In genomic region chr7:44870614-44871013, GRCm38 (mm10) we compare ENCODE assay signal across 8 mouse cellular contexts. TPM values are rescaled to one million over a fixed set of nuclear protein-coding genes. Genes with fewer than 3 reads are reported as not detected.
A peak's percentile ranks its signal among the peaks of the same experiment; 100 is the strongest.
DNase-seq lines count a peak whose midpoint lies in the region; ATAC-seq and TF ChIP-seq lines count a peak whose summit lies in the region.

No protein-coding gene starts in this region.

- ATAC-seq in lung, embryonic 16.5 days (ENCODE audit: low read depth) = no peak
- ATAC-seq in limb, embryonic 14.5 days (ENCODE audit: low FRiP score, low read depth) = no peak

- peak overlapping the region; percentile 100 for H3K27ac ChIP-seq in lung, embryonic 16.5 days (ENCODE audit: low read length)
- peak overlapping the region; percentile 100 for H3K27ac ChIP-seq in limb, embryonic 14.5 days (replicated peaks; ENCODE audit: low read depth, low read length)
- 0 out of 2 replicates have a peak overlapping the region, but pooled peaks have one; percentile 44 for H3K27ac ChIP-seq in olfactory bulb, adult 2 months (ENCODE audit: insufficient read depth, low read depth, low read length)

- peak; percentile 58 for DNase-seq in cerebellum, adult 11-12 months
- no peak for DNase-seq in cerebellum, postnatal 36 days
- DNase-seq in lung, postnatal 36 days = no peak
- DNase-seq in limb, embryonic 14.5 days (ENCODE audit: low spot score) = no peak
- DNase-seq in cerebellum, adult 9-11 months = no peak
- DNase-seq in spleen, adult 12 weeks (ENCODE audit: low spot score) = no peak

- no peaks in the 10 kb centered on the region for H3K27me3 ChIP-seq in lung, embryonic 16.5 days (ENCODE audit: control insufficient read depth, insufficient read depth, low read depth, low read length)
- H3K27me3 ChIP-seq in limb, embryonic 14.5 days (ENCODE audit: control insufficient read depth, insufficient read depth, low read length) = no peaks in the 10 kb centered on the region

- H3K4me2 ChIP-seq in lung, embryonic 16.5 days (ENCODE audit: low read depth, low read length) = peak overlapping the region; percentile 65
- peak overlapping the region; percentile 94 for H3K4me2 ChIP-seq in limb, embryonic 14.5 days (replicated peaks; ENCODE audit: low read depth, low read length, severe bottlenecking)

- H3K9me3 ChIP-seq in lung, embryonic 16.5 days (ENCODE audit: control insufficient read depth, low read length) = no peaks in the 10 kb centered on the region
- no peaks in the 10 kb centered on the region for H3K9me3 ChIP-seq in limb, embryonic 14.5 days (ENCODE audit: control insufficient read depth, low read length)

- 80% methylated on average over 6 of the region's 6 CpGs for WGBS in lung, embryonic 16.5 days
- 67% methylated on average over 6 of the region's 6 CpGs for whole genome bisulfite sequencing in limb, embryonic 14.5 days
- 76% methylated on average over 6 of the region's 6 CpGs for WGBS in olfactory bulb, adult 2 months

- H3K9ac ChIP-seq in lung, embryonic 16.5 days (ENCODE audit: low read length) = peak overlapping the region; percentile 100
- H3K9ac ChIP-seq in limb, embryonic 14.5 days (ENCODE audit: low read depth, low read length, severe bottlenecking) = peak overlapping the region; percentile 100; the same call in 1 of the 2 replicates

- H3K36me3 ChIP-seq in lung, embryonic 16.5 days (ENCODE audit: control insufficient read depth, insufficient read depth, low read length) = 0 out of 2 replicates have a peak, but pooled peaks cover 2% of the 10 kb centered on the region
- H3K36me3 ChIP-seq in limb, embryonic 14.5 days (ENCODE audit: control insufficient read depth, insufficient read depth, low read length) = peaks cover 16% of the 10 kb centered on the region

- peak overlapping the region; percentile 96 for H3K4me3 ChIP-seq in lung, embryonic 16.5 days (ENCODE audit: low read length)
- H3K4me3 ChIP-seq in limb, embryonic 14.5 days (replicated peaks; ENCODE audit: low read length) = peak overlapping the region; percentile 98
- no peak overlapping the region for H3K4me3 ChIP-seq in olfactory bulb, adult 2 months (ENCODE audit: insufficient read depth, low read depth, low read length)

- H3K4me1 ChIP-seq in lung, embryonic 16.5 days (replicated peaks; ENCODE audit: control insufficient read depth, insufficient read depth, low read length) = peaks cover 40% of the 10 kb centered on the region
- peaks cover 35% of the 10 kb centered on the region for H3K4me1 ChIP-seq in limb, embryonic 14.5 days (ENCODE audit: control insufficient read depth, insufficient read depth, low read length)
- peaks cover 28% of the 10 kb centered on the region for H3K4me1 ChIP-seq in olfactory bulb, adult 2 months (ENCODE audit: control insufficient read depth, insufficient read depth, low read length)

- TF ChIP-seq POLR2A in limb, embryonic 14.5 days (IDR thresholded peaks at IDR 0.05; ENCODE audit: borderline replicate concordance, extremely low read depth, insufficient read depth, insufficient read length) = no peak
- no peak for TF ChIP-seq POLR2A in olfactory bulb, adult 2 months (IDR thresholded peaks at IDR 0.05; ENCODE audit: insufficient read depth, low read depth, low read length)

- no peak for TF ChIP-seq CTCF in olfactory bulb, adult 2 months (IDR thresholded peaks at IDR 0.05; ENCODE audit: insufficient read depth, low read depth, low read length)

RNA-seq across cellular contexts. Expression of gene Ptov1, which starts 1.0 kb away (rescaled TPM):
- 302 and 307 TPM in 2 replicates for polyA plus RNA-seq in lung, embryonic 16.5 days (2015; fragmentation: Nextera tagmentation; extraction: Ambion mirVana)
- polyA plus RNA-seq in limb, embryonic 14.5 days (2012; rRNA removed) = 751 and 1,065 TPM in 2 replicates
- polyA plus RNA-seq in limb, embryonic 14.5 days (2014; fragmentation: Nextera tagmentation; extraction: Ambion mirVana) = 471 and 513 TPM in 2 replicates
- not detected in 2 replicates for polyA plus RNA-seq in olfactory bulb, adult 2 months (2012; ENCODE audit: insufficient read depth, insufficient read length, low replicate concordance, missing spikeins)

RNA-seq across cellular contexts. Expression of gene Pnkp, which starts 13.7 kb away (rescaled TPM):
- 38.0 and 39.0 TPM in 2 replicates for polyA plus RNA-seq in lung, embryonic 16.5 days (2015; fragmentation: Nextera tagmentation; extraction: Ambion mirVana)
- 28.7 and 32.0 TPM in 2 replicates for polyA plus RNA-seq in limb, embryonic 14.5 days (2012; rRNA removed)
- polyA plus RNA-seq in limb, embryonic 14.5 days (2014; fragmentation: Nextera tagmentation; extraction: Ambion mirVana) = 23.8 and 26.6 TPM in 2 replicates
- not detected in 2 replicates for polyA plus RNA-seq in olfactory bulb, adult 2 months (2012; ENCODE audit: insufficient read depth, insufficient read length, low replicate concordance, missing spikeins)

RNA-seq across cellular contexts. Expression of gene Tbc1d17, which starts 21.7 kb away (rescaled TPM):
- 83.7 and 84.4 TPM in 2 replicates for polyA plus RNA-seq in lung, embryonic 16.5 days (2015; fragmentation: Nextera tagmentation; extraction: Ambion mirVana)
- 86.0 and 103 TPM in 2 replicates for polyA plus RNA-seq in limb, embryonic 14.5 days (2012; rRNA removed)
- polyA plus RNA-seq in limb, embryonic 14.5 days (2014; fragmentation: Nextera tagmentation; extraction: Ambion mirVana) = 76.0 and 81.7 TPM in 2 replicates
- not detected in 2 replicates for polyA plus RNA-seq in olfactory bulb, adult 2 months (2012; ENCODE audit: insufficient read depth, insufficient read length, low replicate concordance, missing spikeins)

RNA-seq across cellular contexts. Expression of gene Akt1s1, which starts 21.8 kb away (rescaled TPM):
- polyA plus RNA-seq in lung, embryonic 16.5 days (2015; fragmentation: Nextera tagmentation; extraction: Ambion mirVana) = 92.3 and 95.6 TPM in 2 replicates
- polyA plus RNA-seq in limb, embryonic 14.5 days (2012; rRNA removed) = 179 and 270 TPM in 2 replicates
- 66.1 and 70.5 TPM in 2 replicates for polyA plus RNA-seq in limb, embryonic 14.5 days (2014; fragmentation: Nextera tagmentation; extraction: Ambion mirVana)
- not detected in 2 replicates for polyA plus RNA-seq in olfactory bulb, adult 2 months (2012; ENCODE audit: insufficient read depth, insufficient read length, low replicate concordance, missing spikeins)

RNA-seq across cellular contexts. Expression of gene Med25, which starts 21.9 kb away (rescaled TPM):
- 97.3 and 102 TPM in 2 replicates for polyA plus RNA-seq in lung, embryonic 16.5 days (2015; fragmentation: Nextera tagmentation; extraction: Ambion mirVana)
- 142 and 181 TPM in 2 replicates for polyA plus RNA-seq in limb, embryonic 14.5 days (2012; rRNA removed)
- 69.1 and 73.5 TPM in 2 replicates for polyA plus RNA-seq in limb, embryonic 14.5 days (2014; fragmentation: Nextera tagmentation; extraction: Ambion mirVana)
- polyA plus RNA-seq in olfactory bulb, adult 2 months (2012; ENCODE audit: insufficient read depth, insufficient read length, low replicate concordance, missing spikeins) = not detected in 2 replicates

Comparison
In these comparisons a context has a peak if more than half of its experiments do, and no peak if none do; other contexts are left out.
1. H3K27ac ChIP-seq: peak in every context shown above with its lines; median percentile 100 in lung, embryonic 16.5 days; 100 in limb, embryonic 14.5 days; 44 in olfactory bulb, adult 2 months.
2. RNA of gene Ptov1, which starts 1.0 kb away (polyA plus RNA-seq): 471 to 1,065 TPM in limb, embryonic 14.5 days and 302 to 307 TPM in lung, embryonic 16.5 days; not detected in olfactory bulb, adult 2 months; every median in the first group is over 100 times any median in the second.